Mouse (Mus musculus): Measurements from ENCODE around the gene Chrnd. TPM values are rescaled to one million over a fixed set of nuclear protein-coding genes. Genes with fewer than 3 reads are reported as not detected.

The Chrnd gene
- total RNA-seq, 4 experiments from 2014 or later: 1.9 to 2.9 (median 2.4) TPM

DNA sequence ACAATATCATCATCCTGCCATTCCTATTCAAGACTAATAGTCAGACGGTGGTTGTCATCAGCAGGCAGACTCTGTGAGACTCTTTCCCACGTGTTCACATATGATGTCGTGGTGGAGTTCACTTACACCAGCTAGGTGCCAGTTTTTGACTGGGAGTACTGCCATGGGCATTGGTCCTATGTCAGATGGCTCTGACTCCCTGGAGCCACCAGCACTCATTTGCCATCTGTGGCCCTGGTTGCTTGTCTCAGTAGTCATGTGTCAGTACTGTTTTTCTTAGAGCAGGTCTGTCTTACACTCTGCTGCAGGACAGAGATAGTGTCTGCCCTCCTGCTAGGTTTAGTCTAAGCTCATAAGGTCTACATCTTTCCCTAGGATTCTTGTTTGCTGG lies 36.7 kb downstream of the Chrnd start:
- DNase-seq (ENCODE audit: low spot score in 2 of 2): peak; percentile 56 to 69

DNA sequence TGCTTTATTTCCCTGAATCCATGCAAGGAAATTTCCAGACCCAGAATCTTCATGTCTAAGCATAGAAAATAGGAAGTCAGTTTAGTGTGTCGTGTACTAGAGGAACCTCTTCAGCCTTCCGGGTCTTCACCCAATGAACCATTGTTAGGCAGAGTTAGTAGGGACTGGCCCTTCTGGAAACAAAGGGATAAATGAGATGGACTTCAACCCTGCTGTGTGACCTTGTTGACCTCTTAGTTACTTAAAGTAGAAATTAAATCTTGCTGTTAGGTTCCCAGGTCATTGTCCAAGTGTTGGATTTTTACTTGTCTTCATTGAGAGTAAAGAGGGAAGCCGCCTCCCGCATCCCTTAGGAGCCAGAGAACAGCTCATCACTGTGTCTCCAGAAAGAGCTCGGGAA lies 40.2 kb downstream of the Chrnd start:
- no peak for DNase-seq (ENCODE audit: low spot score in 2 of 2)

DNA sequence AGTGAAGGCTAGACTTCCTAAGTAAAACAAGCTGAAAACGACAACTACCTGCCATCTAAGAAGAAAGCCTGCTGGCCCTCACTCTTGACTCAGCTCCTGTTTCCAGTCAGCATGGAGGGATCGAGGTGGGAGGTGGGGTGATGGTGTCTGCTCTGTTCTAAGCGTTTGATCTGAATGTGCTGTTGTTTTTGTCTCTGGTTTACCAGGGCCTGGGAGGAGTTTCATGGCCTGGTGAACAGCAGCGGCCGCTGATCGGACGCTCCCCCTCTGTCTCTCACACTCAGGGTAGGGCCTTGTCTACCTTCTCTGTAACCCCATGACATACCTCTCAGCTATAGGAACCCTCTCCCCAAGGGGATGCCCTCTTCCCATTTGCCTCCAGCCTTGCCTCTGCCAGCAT lies 41.8 kb downstream of the Chrnd start:
- DNase-seq (ENCODE audit: low spot score in 2 of 2): no peak

DNA sequence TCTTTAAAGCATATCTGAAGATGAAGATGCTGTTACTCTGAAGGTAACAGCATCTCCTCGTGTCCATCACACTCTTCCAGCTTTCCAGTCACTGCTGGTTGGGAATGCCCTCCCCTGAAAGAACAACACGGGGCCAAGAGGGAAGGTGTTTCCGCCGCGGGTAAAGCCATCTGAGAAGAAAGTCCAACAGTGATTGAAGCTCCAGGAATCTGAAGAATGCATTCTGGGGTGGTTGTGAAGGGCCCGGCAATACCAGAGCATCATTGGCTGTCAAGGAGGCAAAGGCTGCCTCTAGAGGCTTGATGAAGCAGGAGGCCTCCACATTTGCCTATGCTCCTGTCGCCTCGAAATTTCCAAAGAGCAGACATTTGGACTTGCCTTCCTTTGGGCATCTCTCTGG lies 48.6 kb downstream of the Chrnd start:
- no peak for DNase-seq (ENCODE audit: low spot score in 2 of 2)

DNA sequence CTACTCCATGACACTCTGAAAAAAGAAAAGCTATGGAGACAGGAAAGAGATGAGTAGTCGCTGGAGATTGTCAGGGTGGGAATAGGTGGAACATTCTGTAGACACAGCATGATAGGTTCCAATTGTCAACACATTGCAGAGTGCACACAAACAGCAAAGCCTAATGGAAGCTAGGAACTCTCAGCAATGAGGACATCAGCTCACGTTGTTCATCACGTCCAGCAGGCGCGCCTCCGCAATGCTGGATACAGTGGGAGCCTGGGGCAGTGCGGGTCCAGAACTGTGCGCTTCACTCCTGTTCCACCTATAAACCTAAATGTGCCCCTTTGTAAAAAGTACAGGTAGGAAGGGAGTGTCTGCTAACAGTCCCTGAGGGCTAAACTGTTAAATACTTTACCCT lies 52.6 kb downstream of the Chrnd start:
- DNase-seq (ENCODE audit: low spot score in 2 of 2): no peak

DNA sequence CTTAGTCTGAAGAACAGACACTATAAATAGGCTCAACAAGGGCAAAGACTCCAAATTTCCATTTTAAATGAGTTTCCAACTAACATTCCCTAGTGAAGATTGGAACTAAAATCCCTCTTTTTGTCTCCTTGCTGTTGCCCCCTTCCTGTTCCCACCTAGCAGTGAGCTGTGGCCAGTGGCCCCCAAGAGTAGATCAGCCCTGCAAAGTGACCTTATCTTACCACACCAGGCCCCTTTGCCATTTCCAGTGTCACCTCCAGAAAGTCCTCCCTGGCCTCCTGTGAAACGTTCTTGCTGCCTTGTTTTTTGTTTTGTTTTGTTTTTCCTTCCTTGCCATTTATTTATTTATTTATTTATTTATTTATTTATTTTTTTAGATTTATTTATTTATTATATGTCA lies 55.0 kb downstream of the Chrnd start:
- no peak for DNase-seq (ENCODE audit: low spot score in 2 of 2)

DNA sequence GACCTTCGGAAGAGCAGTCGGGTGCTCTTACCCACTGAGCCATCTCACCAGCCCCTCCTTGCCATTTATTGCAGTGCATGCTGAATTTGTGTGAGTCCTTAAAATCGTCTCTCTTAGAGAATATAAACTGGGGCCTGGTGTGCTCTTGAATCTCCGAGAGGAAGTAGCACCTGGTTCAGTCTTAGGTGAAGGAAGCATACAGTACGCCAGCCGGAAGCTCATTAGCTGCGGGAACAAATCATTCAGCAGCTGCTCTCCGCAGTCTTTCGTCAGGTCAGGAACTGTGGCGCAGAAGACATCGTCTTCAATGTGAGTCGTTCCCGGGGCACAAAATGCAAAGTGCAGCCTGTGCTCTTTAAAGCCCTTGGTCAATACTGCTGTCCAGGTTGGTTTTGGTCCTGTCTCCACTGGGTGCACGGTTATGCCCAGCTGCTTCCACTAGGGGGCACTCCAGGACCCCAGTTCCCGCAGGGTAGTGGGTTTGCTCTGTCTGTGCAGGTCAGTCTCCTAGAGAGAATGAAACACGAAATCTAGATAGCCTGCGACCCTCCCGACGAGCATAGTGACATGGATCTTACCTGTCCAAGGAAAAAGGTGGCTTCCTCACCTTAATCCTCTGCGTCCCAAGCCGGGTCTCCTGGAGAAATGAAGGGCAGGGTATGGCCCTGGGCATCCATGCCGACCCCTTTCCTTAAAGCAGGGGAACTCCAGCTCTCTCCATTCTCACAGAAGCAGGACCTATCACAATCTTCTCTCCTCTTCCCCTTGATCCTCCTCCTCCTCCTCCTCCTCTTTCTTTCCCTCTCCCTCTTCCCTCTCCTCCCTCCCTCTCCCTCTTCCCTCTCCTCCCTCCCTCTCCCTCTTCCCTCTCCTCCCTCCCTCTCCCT lies 55.8 kb downstream of the Chrnd start:
- peak; percentile 48 to 57 for DNase-seq (ENCODE audit: low spot score in 2 of 2)

Other genes with a start within 250 kb of the Chrnd start
- not detected for gene Alppl2, start 100.7 kb upstream of the Chrnd start, total RNA-seq (2022)
- not detected for gene Alpi, start 89.0 kb upstream of the Chrnd start, total RNA-seq (2022)
- gene Akp3, start 65.6 kb upstream of the Chrnd start, total RNA-seq (2022): not detected
- gene Ecel1, start 34.1 kb upstream of the Chrnd start, total RNA-seq (2022): not detected
- not detected for gene Prss56, start 7.3 kb upstream of the Chrnd start, total RNA-seq (2022)
- under 1 TPM in 1 of 4 experiments, not detected in 3; 0.13 TPM for gene Chrng, start 14.1 kb downstream of the Chrnd start, total RNA-seq (2022)
- gene Eif4e2, start 23.3 kb downstream of the Chrnd start, total RNA-seq (2022): 10 to 100 TPM; 51.7 to 54.8 (median 53.8) TPM
- gene Efhd1, start 73.8 kb downstream of the Chrnd start, total RNA-seq (2022): 1 to 10 TPM; 1.7 to 3.4 (median 2.9) TPM
- gene Gigyf2, start 136.4 kb downstream of the Chrnd start, total RNA-seq (2022): 10 to 100 TPM; 33.1 to 40.4 (median 39.0) TPM
- gene Kcnj13, start 204.1 kb downstream of the Chrnd start, total RNA-seq (2022): under 1 TPM in 1 of 4 experiments, not detected in 3; 0.54 TPM